Mouse (Mus musculus) lung, postnatal 0 days (tissue): ENCODE results near the gene Pfpl. TPM values are rescaled to one million over a fixed set of nuclear protein-coding genes. Genes with fewer than 3 reads are reported as not detected.
A peak's percentile ranks its signal among the peaks of the same experiment; 100 is the strongest.

ENCODE experiments used
- ATAC-seq: fragments of 200-750 bp; cut with Nextera tagmentation; 2 replicates; pipeline ENCODE4 v1.8.0; 2017; ENCODE audit warnings: moderate library complexity
- DNase-seq: peaks from one replicate; pipeline ENCODE4 v3.0.0-alpha.2; 2016; ENCODE audit warnings: low spot score
- H3K27ac ChIP-seq: fragments of 300-500 bp; sonication (generic); 2 replicates; pipeline ENCODE4 v1.5.1; 2014; ENCODE audit warnings: antibody characterized with exemption, mild to moderate bottlenecking, low read length, mixed read lengths
- H3K27me3 ChIP-seq: fragments of 300-500 bp; sonication (generic); replicated peaks from 2 replicates; pipeline ENCODE4 v1.6.1; 2014; ENCODE audit warnings: low read length, mixed read lengths; ENCODE audit not compliant: insufficient read depth
- H3K36me3 ChIP-seq: fragments of 300-500 bp; sonication (generic); 2 replicates; pipeline ENCODE4 v1.6.1; 2014; ENCODE audit warnings: low read length, mixed read lengths; ENCODE audit not compliant: insufficient read depth
- H3K4me1 ChIP-seq: fragments of 300-500 bp; sonication (generic); 2 replicates; pipeline ENCODE4 v1.6.1; 2014; ENCODE audit warnings: antibody characterized with exemption, low read depth, low read length, mixed read lengths; ENCODE audit not compliant: insufficient read depth
- H3K4me2 ChIP-seq: fragments of 300-500 bp; sonication (generic); replicated peaks from 2 replicates; pipeline ENCODE4 v1.6.1; 2014; ENCODE audit warnings: low read depth, mild to moderate bottlenecking, low read length, moderate library complexity, mixed read lengths
- H3K4me3 ChIP-seq: fragments of 300-500 bp; sonication (generic); 2 replicates; pipeline ENCODE4 v1.5.1; 2014; ENCODE audit warnings: low read depth, low read length
- H3K9ac ChIP-seq: fragments of 300-500 bp; sonication (generic); replicated peaks from 2 replicates; pipeline ENCODE4 v1.6.1; 2014; ENCODE audit warnings: low read depth, mild to moderate bottlenecking
- H3K9me3 ChIP-seq: fragments of 300-500 bp; sonication (generic); 2 replicates; pipeline ENCODE4 v1.6.1; 2016; ENCODE audit warnings: low read length, mixed read lengths
- CTCF ChIP-seq: IDR thresholded peaks from 2 replicates; pipeline ENCODE4 v1.5.1; 2016; ENCODE audit warnings: antibody characterized with exemption, mild to moderate bottlenecking
- EP300 ChIP-seq: IDR thresholded peaks from 2 replicates; pipeline ENCODE4 v1.6.1; 2016; ENCODE audit warnings: antibody characterized with exemption, mild to moderate bottlenecking, control low read depth
- WGBS: fragments of 180-500 bp; shearing (Covaris S2); extraction: QIAGEN DNeasy Blood & Tissue Kit; methylation state at CpG from one replicate; pipeline ENCODE4 v1.1.7; 2014; 5-methylcytosine and 5-hydroxymethylcytosine counted together
- polyA plus RNA-seq: library from polyadenylated mRNA; unstranded; fragments of >200 nt; fragmentation: Nextera tagmentation; extraction: Ambion mirVana; gene quantifications from 2 replicates; pipeline ENCODE4 v1.2.1, GENCODE M21; 2015

Gene Pfpl
- polyA plus RNA-seq, 1 experiment from 2014 or later, result not detected

- H3K4me1 ChIP-seq, result no peaks in the 10 kb centered on the region
- 66% methylated on average over 4 of the region's 4 CpGs for WGBS
- no peak overlapping the region for H3K27ac ChIP-seq
- H3K36me3 ChIP-seq, result no peaks in the 10 kb centered on the region
- no peak for ATAC-seq
- no peak overlapping the region for H3K4me2 ChIP-seq
- no peaks in the 10 kb centered on the region for H3K9me3 ChIP-seq
- H3K9ac ChIP-seq, result no peak overlapping the region
- DNase-seq, result no peak
- no peaks in the 10 kb centered on the region for H3K27me3 ChIP-seq
- no peak overlapping the region for H3K4me3 ChIP-seq
- no peak for TF ChIP-seq EP300
- TF ChIP-seq CTCF, result no peak
Measured at GRCm38 (mm10) chr19:12442560-12442959, 14.9 kb downstream of the Pfpl start.

- 52% methylated on average over 3 of the region's 3 CpGs for WGBS
- H3K9ac ChIP-seq, result no peak overlapping the region
- H3K36me3 ChIP-seq, result no peaks in the 10 kb centered on the region
- H3K27ac ChIP-seq, result no peak overlapping the region
- H3K4me2 ChIP-seq, result no peak overlapping the region
- peak; percentile 81 for TF ChIP-seq EP300
- no peak for TF ChIP-seq CTCF
- DNase-seq (peak; percentile 70), ATAC-seq (no peak)
- H3K9me3 ChIP-seq, result no peaks in the 10 kb centered on the region
- H3K27me3 ChIP-seq, result no peaks in the 10 kb centered on the region
- H3K4me3 ChIP-seq, result no peak overlapping the region
- no peaks in the 10 kb centered on the region for H3K4me1 ChIP-seq
Measured at GRCm38 (mm10) chr19:12445014-12445413, 17.3 kb downstream of the Pfpl start.

GRCm38 (mm10) chr19:12457401-12458066 lies 29.8 kb downstream of the Pfpl start:
- Histone ChIP-seq H3K36me3 (no peaks in the 10 kb centered on the region), H3K27ac (no peak overlapping the region), H3K9ac (no peak overlapping the region), H3K4me3 (no peak overlapping the region), H3K27me3 (no peaks in the 10 kb centered on the region), H3K4me2 (no peak overlapping the region), H3K9me3 (no peaks in the 10 kb centered on the region), H3K4me1 (no peaks in the 10 kb centered on the region; the same call in 1 of the 2 replicates)
- WGBS, result 72% methylated on average over 12 of the region's 12 CpGs
- DNase-seq, result no peak
- no peak for TF ChIP-seq EP300
- no peak for TF ChIP-seq CTCF
- no peak for ATAC-seq

- H3K4me2 ChIP-seq, result no peak overlapping the region
- H3K27ac ChIP-seq, result peak overlapping the region; percentile 32; the same call in 1 of the 2 replicates
- WGBS, result 67% methylated on average over 4 of the region's 4 CpGs
- peaks cover 8% of the 10 kb centered on the region; the same call in 1 of the 2 replicates for H3K4me1 ChIP-seq
- no peak for DNase-seq
- no peak overlapping the region for H3K9ac ChIP-seq
- no peak for TF ChIP-seq CTCF
- TF ChIP-seq EP300, result no peak
- ATAC-seq, result no peak
- no peaks in the 10 kb centered on the region for H3K27me3 ChIP-seq
- H3K9me3 ChIP-seq, result no peaks in the 10 kb centered on the region
- H3K4me3 ChIP-seq, result no peak overlapping the region
- H3K36me3 ChIP-seq, result no peaks in the 10 kb centered on the region
Measured at GRCm38 (mm10) chr19:12459516-12459915, 31.8 kb downstream of the Pfpl start.

- no peaks in the 10 kb centered on the region for H3K36me3 ChIP-seq
- DNase-seq (no peak), ATAC-seq (no peak)
- 75% methylated on average over 11 of the region's 11 CpGs for WGBS
- TF ChIP-seq EP300 (no peak), CTCF (no peak)
- no peaks in the 10 kb centered on the region for H3K27me3 ChIP-seq
- peak within 1 kb of the TSS; percentile 32; the same call in 1 of the 2 replicates for H3K27ac ChIP-seq
- H3K4me2 ChIP-seq, result no peak within 1 kb of the TSS
- no peak within 1 kb of the TSS for H3K9ac ChIP-seq
- H3K4me3 ChIP-seq, result no peak within 1 kb of the TSS
- H3K9me3 ChIP-seq, result no peaks in the 10 kb centered on the region
- peaks cover 8% of the 10 kb centered on the region; the same call in 1 of the 2 replicates for H3K4me1 ChIP-seq
Measured at GRCm38 (mm10) chr19:12460282-12461249, 32.9 kb downstream of the Pfpl start, which contains the start of gene Mpeg1. Gene Mpeg1, plus strand, starts transcription at chr19:12460779.
